Mouse (Mus musculus): ENCODE measurements around the gene Abcc2.

GRCm38 (mm10) chr19:43770584-43770983 is 11.4 kb upstream of the Abcc2 start:
- TF ChIP-seq POLR2A (IDR thresholded peaks at IDR 0.05; ENCODE audit: low read depth, low read length) (no peak), CTCF (IDR thresholded peaks at IDR 0.05; ENCODE audit: extremely low read depth, insufficient read length, insufficient replicate concordance, low read depth, low read length) (no peak)

Data from small intestine, adult 2 months (tissue).